Mouse (Mus musculus) heart, postnatal 36 days (tissue): ENCODE measurements around the gene Bcas3. TPM values are rescaled to one million over a fixed set of nuclear protein-coding genes. Genes with fewer than 3 reads are reported as not detected.

Experiments
- DNase-seq, 2 experiments: peaks; one replicate each; pipeline ENCODE4 v3.0.0; 2021 to 2022
- intact Hi-C: fragments of 180-260 bp; cut with DNase I; formaldehyde crosslinking; loops from one replicate; pipeline ENCODE4 v1.15.1; 2025
- total RNA-seq, 2 experiments: library from RNA; stranded (reverse); gene quantifications; 2 replicates each; pipeline ENCODE4 v1.2.3; 2021

Bcas3 gene
- total RNA-seq, 2 experiments from 2014 or later = 35.8 to 48.8 TPM

- DNase-seq = no peak
- intact Hi-C loops = no loop called here
Observed at GRCm38 (mm10) chr11:85811676-85812075, 458.7 kb downstream of the Bcas3 start.

DNA sequence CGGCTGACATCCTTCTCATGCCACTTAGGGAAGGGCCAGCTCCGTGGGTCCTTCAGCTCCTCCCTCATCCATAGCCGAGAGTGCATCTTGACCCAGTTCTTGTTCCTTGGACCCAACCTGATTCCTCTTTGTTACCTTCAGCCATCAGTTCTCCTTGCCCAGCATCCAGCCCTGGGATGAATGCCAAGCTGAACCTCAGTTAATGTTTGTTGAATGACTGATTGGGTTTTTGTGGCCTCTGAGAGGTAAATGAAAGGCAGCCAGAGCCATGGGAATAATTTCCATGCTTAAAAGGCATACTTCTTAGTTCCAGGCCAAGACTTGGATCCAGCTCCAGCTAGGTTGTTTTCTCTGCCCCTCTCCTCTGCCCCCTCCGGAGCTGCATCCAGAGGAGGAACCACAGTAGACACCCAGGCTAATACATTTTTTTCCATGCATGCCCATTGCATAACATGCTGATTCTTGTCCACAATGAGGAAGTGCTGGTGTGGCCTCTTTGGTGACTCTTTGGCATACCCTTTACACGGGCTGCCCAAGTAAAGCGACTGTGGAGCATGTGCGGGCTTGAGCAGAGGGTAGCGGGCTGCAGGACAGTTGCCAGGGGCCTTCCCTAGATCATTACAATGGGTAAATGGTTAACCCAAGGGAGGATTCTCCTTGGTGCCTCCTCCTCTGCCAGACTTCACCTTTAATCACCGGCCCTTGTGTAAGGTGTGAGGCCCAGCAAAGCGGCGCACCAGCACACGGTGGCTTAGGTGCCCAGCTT lies 459.4 kb downstream of the Bcas3 start:
- no peak for DNase-seq
- intact Hi-C loops = no loop called here

GRCm38 (mm10) chr11:85814678-85815077 lies 461.7 kb downstream of the Bcas3 start:
- intact Hi-C loops = no loop called here
- no peak for DNase-seq

DNA sequence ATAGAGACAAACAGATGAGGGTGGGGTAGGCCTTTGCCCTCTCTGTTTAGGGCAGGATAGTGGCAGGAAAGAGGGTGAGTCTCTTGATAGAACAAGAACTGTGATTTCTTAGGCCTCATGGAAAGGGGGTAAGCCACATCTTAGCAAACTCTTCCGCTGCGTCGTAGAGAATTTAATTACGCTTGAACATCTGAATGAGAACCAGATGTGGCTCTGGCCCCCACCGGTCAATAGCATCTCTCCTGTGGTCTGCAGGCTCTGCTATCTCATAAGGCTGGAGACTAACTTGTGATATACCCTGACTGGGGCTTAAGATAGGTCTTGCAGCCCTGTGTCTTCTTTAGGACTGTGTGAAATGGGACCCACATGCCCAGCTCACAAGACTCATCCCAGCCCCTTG lies 463.5 kb downstream of the Bcas3 start:
- no peak for DNase-seq
- intact Hi-C loops = no loop called here

- no peak for DNase-seq
- intact Hi-C loops = no loop called here
Observed at GRCm38 (mm10) chr11:85818401-85818800, 465.4 kb downstream of the Bcas3 start.

DNA sequence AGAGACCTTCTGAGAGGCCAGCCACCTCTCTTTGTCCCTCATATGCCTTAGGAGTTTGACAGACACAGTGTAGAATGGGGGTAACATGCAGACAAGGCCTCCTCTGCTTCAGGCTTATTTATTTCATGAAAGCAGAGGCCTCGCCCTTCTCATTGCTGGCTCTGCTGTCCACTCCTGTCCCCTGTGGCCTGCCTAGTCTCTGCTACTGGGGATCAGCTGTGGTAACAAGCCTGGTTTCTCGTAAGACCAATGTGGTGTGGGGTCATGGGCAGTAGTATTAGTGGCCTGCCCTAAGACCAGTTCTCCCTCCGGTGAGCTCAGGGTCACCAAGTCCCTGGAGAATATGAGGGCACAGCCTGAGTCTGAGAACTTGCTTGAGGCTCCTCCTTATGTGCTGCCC lies 468.0 kb downstream of the Bcas3 start:
- DNase-seq = no peak
- intact Hi-C loops = loop anchor here (5.0 kb wide), 3 partner anchors 94 to 354 kb away; no protein-coding TSS in a partner anchor

DNA sequence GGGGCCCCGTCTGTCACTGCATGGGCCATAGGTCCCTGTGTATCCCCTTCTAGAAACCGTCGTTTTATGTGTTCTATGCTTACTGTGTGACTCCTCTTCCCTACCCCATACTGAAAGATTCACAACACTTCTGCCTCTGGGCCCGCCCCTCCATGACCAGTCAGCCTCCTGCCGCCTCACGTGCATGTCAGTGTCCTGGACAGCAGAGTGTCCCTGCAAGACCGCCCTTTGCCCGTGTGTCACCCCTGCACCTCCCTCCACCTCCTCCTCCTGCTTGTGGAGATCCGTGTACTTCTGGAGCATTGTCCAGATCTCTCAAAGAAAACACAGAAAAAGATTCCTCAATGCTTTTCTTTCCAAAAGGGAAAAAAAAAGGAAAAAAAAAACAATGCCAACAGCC lies 468.7 kb downstream of the Bcas3 start:
- intact Hi-C loops = loop anchor here (2.0 to 5.0 kb wide), 5 partner anchors 61 to 354 kb away; no protein-coding TSS in a partner anchor
- no peak for DNase-seq

GRCm38 (mm10) chr11:85823181-85823580 lies 470.2 kb downstream of the Bcas3 start:
- intact Hi-C loops = loop anchor here (2.0 to 5.0 kb wide), 5 partner anchors 62 to 356 kb away; no protein-coding TSS in a partner anchor
- DNase-seq = peak; percentile 86 to 89

DNA sequence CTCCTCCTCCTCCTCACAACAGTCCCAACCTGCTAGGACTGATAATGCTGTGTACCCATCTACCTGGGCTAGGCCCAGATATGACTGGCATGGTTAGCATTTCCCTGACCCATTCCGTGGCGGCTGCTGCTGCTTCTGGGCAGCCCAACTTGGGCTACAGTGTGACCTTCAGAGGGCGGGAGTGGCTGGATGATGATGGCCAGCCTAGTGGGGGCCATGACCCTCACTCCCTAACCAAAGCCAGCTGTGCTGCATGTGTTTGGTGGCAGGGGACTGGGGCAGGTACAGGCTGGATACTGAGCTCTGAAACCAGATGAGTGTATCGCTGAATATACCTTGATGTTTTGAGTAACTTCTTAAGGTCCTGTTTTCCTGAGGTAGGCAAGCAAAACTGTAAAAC lies 470.8 kb downstream of the Bcas3 start:
- no peak for DNase-seq
- intact Hi-C loops = loop anchor here (2.0 to 5.0 kb wide), 5 partner anchors 63 to 356 kb away; no protein-coding TSS in a partner anchor

DNA sequence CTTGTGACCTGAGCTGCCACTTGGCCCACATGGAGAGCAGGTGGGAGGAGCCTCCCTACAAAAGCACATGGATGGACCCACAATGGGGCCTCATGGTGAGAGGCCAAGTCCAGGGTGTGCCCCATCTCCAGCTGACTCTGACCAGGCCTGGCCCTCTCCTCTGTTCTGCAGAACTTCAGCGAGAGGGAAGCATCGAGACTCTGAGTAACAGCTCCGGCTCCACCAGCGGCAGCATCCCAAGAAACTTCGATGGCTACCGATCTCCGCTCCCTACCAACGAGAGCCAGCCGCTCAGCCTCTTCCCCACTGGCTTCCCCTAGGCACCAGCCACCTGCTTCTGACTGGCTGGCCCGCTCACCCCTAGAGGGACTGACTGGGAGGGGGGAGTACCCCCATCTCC lies 472.1 kb downstream of the Bcas3 start:
- DNase-seq = no peak
- intact Hi-C loops = no loop called here

GRCm38 (mm10) chr11:85825823-85826222 lies 472.9 kb downstream of the Bcas3 start:
- DNase-seq = no peak
- intact Hi-C loops = no loop called here

- intact Hi-C loops = no loop called here
- DNase-seq = no peak
Observed at GRCm38 (mm10) chr11:85827342-85827741, 474.4 kb downstream of the Bcas3 start.

DNA sequence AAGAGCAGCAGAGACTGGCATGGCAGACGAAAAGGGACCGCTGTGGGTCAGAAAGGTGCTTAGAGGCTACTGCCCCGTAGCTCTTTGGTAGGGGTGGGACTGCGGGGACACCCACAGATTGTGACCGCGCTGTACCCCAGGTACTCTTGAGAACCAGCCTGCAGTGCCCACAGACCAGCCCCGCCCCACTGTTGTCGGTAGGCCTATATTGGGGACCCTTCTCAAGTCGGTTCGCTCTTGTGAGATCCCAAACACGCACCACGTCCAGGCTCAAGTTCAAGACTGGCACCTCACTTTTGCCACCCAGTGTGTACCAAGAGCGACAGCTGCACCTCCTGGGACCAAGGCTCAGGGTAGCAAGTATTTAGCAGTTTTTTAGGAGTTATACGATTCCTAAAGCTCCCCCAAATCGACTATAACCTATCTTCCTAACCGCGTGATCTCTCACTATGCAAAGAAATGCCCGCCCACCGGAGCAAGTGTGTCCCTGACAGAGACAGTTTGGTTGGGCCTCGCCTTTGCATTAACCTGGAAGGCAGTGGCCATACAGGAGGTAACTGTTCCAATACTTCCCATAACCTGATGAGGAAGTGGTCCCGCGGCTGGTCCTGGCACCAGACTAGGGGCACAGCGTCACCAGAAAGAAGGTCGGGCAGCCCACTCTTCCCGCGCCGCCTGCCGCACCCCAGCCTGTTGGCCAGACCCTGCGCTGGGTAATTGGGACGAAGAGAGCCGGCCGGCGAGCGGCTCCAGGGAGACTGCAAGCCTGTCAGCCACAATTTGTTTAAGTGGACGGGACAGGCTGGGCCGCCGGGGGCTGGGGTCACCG lies 475.9 kb downstream of the Bcas3 start:
- no peak for DNase-seq
- intact Hi-C loops = no loop called here

DNA sequence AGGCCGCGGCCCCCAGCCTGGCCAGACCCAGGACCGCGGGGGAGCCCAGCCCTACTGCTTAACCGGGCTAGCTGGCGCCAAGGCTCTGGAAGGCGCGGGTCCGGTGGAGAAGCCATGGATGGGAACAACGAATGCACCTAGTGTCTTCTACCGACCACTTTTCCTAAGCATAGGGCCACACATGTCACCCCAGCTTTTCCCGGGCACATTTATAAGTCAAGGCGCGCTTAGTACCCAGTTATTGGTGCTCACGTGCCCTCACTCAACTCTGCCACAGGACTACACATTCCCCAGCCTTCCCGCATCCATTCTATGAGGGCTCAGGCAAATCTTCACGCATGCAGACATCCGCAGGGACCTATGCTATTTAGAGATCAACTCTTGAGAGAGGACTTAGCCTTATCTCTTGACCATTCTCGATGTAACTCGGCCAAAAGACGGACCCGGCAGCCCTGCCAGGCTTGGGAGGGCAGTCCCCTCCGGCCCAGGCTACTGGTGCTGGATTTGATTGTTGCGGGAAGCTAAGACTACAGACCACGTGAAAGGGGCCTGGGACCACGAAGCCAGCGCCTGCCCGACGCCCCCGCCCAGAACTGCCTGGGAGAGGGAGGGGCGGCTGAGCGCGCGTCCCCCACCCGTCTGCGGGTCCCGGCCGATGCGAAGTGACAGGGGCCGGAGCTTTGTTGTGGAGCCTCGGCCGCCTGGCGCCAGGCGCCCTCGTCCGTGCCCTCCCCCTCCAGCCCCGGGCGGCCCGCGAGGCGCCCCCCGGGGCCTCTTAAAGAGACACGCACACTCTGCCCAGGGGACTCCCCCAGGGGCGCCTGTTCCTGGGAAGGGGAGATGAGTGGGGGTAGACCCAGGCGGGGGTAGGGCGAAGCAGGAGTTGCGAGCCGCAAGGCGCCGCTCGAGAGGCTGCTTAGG lies 476.8 kb downstream of the Bcas3 start:
- intact Hi-C loops = loop anchor here (2.0 kb wide), 1 partner anchor 309 kb away; no protein-coding TSS in a partner anchor
- DNase-seq = peak in 1 of 2 experiments; percentile 37

- intact Hi-C loops = loop anchor here (2.0 kb wide), 1 partner anchor 310 kb away; no protein-coding TSS in a partner anchor
- DNase-seq = peak in 1 of 2 experiments; percentile 28
Observed at GRCm38 (mm10) chr11:85830901-85831341, 478.0 kb downstream of the Bcas3 start.

DNA sequence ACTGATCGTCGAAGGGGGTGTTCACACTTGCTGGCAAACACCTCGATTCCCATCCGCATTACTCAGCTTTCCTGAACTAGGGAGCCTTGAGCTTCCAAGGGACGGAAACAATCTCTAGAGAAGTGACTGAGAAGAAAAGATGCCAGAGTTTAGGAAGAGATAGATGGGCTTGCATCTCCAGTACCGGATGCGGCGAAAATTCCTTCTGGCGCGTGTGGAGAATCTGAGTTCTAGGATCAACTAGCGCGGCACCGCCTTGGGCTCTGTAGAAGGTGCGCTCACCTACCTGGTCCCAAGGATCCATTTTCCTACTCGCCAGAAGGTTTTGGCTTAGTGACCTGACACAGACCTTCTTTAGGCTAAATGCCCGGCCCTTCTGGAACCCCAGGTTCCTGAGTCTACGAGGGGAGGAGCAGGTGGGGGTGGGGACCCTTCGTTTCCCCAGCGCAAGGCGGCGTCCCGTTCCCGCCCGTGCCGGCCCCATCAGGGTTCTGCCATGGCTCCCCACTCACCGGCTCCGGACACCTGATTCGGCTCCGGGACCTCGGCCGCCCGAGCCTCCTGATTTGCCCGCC lies 478.8 kb downstream of the Bcas3 start:
- peak in 1 of 2 experiments; percentile 26 for DNase-seq
- intact Hi-C loops = loop anchor here (2.0 kb wide), 1 partner anchor 311 kb away; no protein-coding TSS in a partner anchor

DNA sequence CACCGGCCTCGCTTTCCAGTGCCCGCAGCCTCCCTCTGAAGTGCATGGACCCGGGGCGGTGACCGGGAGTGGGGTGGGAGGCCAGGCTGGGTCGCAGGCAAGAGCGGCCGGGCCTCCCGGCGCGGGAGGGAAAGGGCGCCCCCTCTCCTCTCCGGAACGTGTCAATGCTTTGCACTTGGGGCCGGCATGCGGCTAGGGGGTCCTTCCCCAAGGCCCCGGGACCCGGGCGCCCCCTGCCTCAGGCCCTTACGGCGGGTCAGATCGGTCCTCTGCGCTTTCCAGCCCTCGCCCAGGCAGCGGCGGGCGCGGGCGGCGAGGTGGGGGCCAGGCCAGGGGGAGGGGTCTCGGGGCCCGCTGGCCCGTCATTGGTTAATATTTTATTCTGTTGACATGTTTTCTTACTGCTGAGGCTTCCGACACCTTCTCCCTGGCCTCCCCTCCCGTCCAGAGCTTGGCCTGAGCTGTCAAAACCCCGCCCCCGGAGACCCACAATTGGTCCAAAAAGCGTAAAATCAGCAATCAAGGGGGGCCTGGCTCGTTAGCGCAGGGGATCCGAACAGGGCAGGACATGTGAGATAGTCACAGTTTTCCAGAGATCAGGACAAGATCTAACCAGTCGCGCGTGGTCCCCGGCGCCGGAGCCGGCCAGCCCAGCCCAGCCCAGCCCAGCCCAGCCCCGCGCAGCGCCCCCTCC lies 479.4 kb downstream of the Bcas3 start, which contains the start of gene Tbx2:
Gene Tbx2, plus strand, starts transcription at position 321 of the 694 bp plus-strand sequence.
- peak; percentile 71 to 82 for DNase-seq
- intact Hi-C loops = no loop called here

GRCm38 (mm10) chr11:85833081-85833521 lies 480.1 kb downstream of the Bcas3 start:
- intact Hi-C loops = no loop called here
- DNase-seq = peak; percentile 52 to 62
